Comparison of ENCODE assay signal across 9 mouse cellular contexts in genomic region chr12:76832704-76833103, GRCm38 (mm10). TPM values are rescaled to one million over a fixed set of nuclear protein-coding genes. Genes with fewer than 3 reads are reported as not detected.
DNase-seq lines count a peak whose midpoint lies in the region; ATAC-seq lines count a peak whose summit lies in the region.
"Had no signal": no experiment of that assay in that cellular context is flagged by ENCODE, and none has a peak within 500 bp of the region (broad histone marks: within the 10 kb centered on the region; RNA-seq: fewer than 3 reads in every experiment).

No protein-coding gene starts in this region.

- no peak overlapping the region for H3K27ac ChIP-seq in midbrain, embryonic 11.5 days (ENCODE audit: low read depth, low read length)
- H3K27ac ChIP-seq in midbrain, embryonic 16.5 days (ENCODE audit: low read length), result no peak overlapping the region
- H3K27ac ChIP-seq: neural tube, embryonic 13.5 days had no signal

- WGBS in midbrain, embryonic 11.5 days, result 3% methylated on average over 3 of the region's 3 CpGs
- 4% methylated on average over 3 of the region's 3 CpGs for WGBS in midbrain, embryonic 16.5 days

- ATAC-seq in cerebellum, adult (ENCODE audit: insufficient number of reproducible peaks, low FRiP score, low TSS enrichment), result no peak
- ATAC-seq in midbrain, embryonic 11.5 days (ENCODE audit: low FRiP score), result no peak
- ATAC-seq in midbrain, embryonic 16.5 days, result no peak
- no peak for ATAC-seq in megakaryocyte, adult 5-6 weeks (ENCODE audit: poor library complexity, severe bottlenecking)

- no peaks in the 10 kb centered on the region for H3K9me3 ChIP-seq in midbrain, embryonic 11.5 days (ENCODE audit: control insufficient read depth, low read length)
- H3K9me3 ChIP-seq in midbrain, embryonic 16.5 days (replicated peaks; ENCODE audit: control insufficient read depth, low read length, poor library complexity, severe bottlenecking), result no peaks in the 10 kb centered on the region
- H3K9me3 ChIP-seq: neural tube, embryonic 13.5 days had no signal

- H3K4me3 ChIP-seq in midbrain, embryonic 11.5 days (ENCODE audit: low read depth, low read length), result no peak overlapping the region
- H3K4me3 ChIP-seq in midbrain, embryonic 16.5 days (ENCODE audit: low read depth, low read length), result no peak overlapping the region
- H3K4me3 ChIP-seq: neural tube, embryonic 13.5 days had no signal

- H3K36me3 ChIP-seq in midbrain, embryonic 11.5 days (ENCODE audit: control insufficient read depth, insufficient read depth, low read length), result no peaks in the 10 kb centered on the region
- no peaks in the 10 kb centered on the region for H3K36me3 ChIP-seq in midbrain, embryonic 16.5 days (ENCODE audit: control insufficient read depth, insufficient read depth, low read length)
- H3K36me3 ChIP-seq: neural tube, embryonic 13.5 days had no signal

- DNase-seq in cerebellum, adult 8-10 months, result peak; percentile 55
- peak; percentile 86 for DNase-seq in midbrain, embryonic 11.5 days (ENCODE audit: low spot score, missing footprints)
- DNase-seq in embryo, embryonic 10.5 days (ENCODE audit: low spot score), result peak; percentile 78
- peak; percentile 67 for DNase-seq in retina, postnatal 1 day
- no peak for DNase-seq in layer of hippocampus, adult 9-10 months (ENCODE audit: low spot score)

- no peaks in the 10 kb centered on the region for H3K27me3 ChIP-seq in midbrain, embryonic 11.5 days (ENCODE audit: control insufficient read depth, insufficient read depth, low read length)
- no peaks in the 10 kb centered on the region for H3K27me3 ChIP-seq in midbrain, embryonic 16.5 days (ENCODE audit: control insufficient read depth, insufficient read depth, low read depth, low read length)

- H3K4me1 ChIP-seq in midbrain, embryonic 11.5 days (ENCODE audit: control insufficient read depth, insufficient read depth, low read length), result no peaks in the 10 kb centered on the region; the same call in 1 of the 2 replicates
- no peaks in the 10 kb centered on the region for H3K4me1 ChIP-seq in midbrain, embryonic 16.5 days (ENCODE audit: control insufficient read depth, insufficient read depth, low read length)
- H3K4me1 ChIP-seq: neural tube, embryonic 13.5 days had no signal

- no peak overlapping the region for H3K4me2 ChIP-seq in midbrain, embryonic 11.5 days
- no peak overlapping the region for H3K4me2 ChIP-seq in midbrain, embryonic 16.5 days (ENCODE audit: low read length)
- H3K4me2 ChIP-seq: neural tube, embryonic 13.5 days had no signal

- H3K9ac ChIP-seq in midbrain, embryonic 11.5 days (ENCODE audit: low read length), result no peak overlapping the region
- no peak overlapping the region for H3K9ac ChIP-seq in midbrain, embryonic 16.5 days (ENCODE audit: low read depth, low read length)
- H3K9ac ChIP-seq: neural tube, embryonic 13.5 days had no signal

RNA-seq across cellular contexts. Expression of gene Rab15, which starts 10.0 kb away (rescaled TPM):
- polyA plus RNA-seq in midbrain, embryonic 11.5 days (2014; fragmentation: Nextera tagmentation; extraction: Ambion mirVana), result 7.7 and 10.1 TPM in 2 replicates
- 52.1 and 53.8 TPM in 2 replicates for polyA plus RNA-seq in midbrain, embryonic 16.5 days (2015; fragmentation: Nextera tagmentation; extraction: Ambion mirVana)
- not detected in 2 replicates for total RNA-seq in megakaryocyte, adult 5-6 weeks (2015)
- not detected in 2 replicates for total RNA-seq in megakaryocyte, adult 5-6 weeks (2017)

RNA-seq across cellular contexts. Expression of gene Gpx2, which starts 37.4 kb away (rescaled TPM):
- not detected in 2 replicates for polyA plus RNA-seq in midbrain, embryonic 11.5 days (2014; fragmentation: Nextera tagmentation; extraction: Ambion mirVana)
- polyA plus RNA-seq in midbrain, embryonic 16.5 days (2015; fragmentation: Nextera tagmentation; extraction: Ambion mirVana), result 0.11 TPM in 1 of 2 replicates, not detected in the other
- total RNA-seq in megakaryocyte, adult 5-6 weeks (2015), result not detected in 2 replicates
- not detected in 2 replicates for total RNA-seq in megakaryocyte, adult 5-6 weeks (2017)
